Mouse (Mus musculus) forebrain, embryonic 12.5 days (tissue): ENCODE measurements at regions not wholly inside any gene's neighbourhood (a gene's known extent, or its start where the extent isn't known, plus 50 kb on each side); places are given as distances from the start of the nearest gene placed in this dataset.

Source experiments
- ATAC-seq: fragments of 200-750 bp; cut with Nextera tagmentation; 2 replicates; pipeline ENCODE4 v1.8.0; 2017; ENCODE audit warnings: moderate TSS enrichment; ENCODE audit not compliant: low FRiP score
- H3K27ac ChIP-seq: fragments of 300-500 bp; sonication (generic); 2 replicates; pipeline ENCODE4 v1.5.1; 2016; ENCODE audit warnings: mild to moderate bottlenecking
- H3K27me3 ChIP-seq: fragments of 300-500 bp; sonication (generic); 2 replicates; pipeline ENCODE4 v1.6.1; 2016; ENCODE audit warnings: mild to moderate bottlenecking
- H3K36me3 ChIP-seq: fragments of 300-500 bp; sonication (generic); replicated peaks from 2 replicates; pipeline ENCODE4 v1.6.1; 2016; ENCODE audit warnings: mild to moderate bottlenecking
- H3K4me1 ChIP-seq: fragments of 300-500 bp; sonication (generic); 2 replicates; pipeline ENCODE4 v1.6.1; 2016
- H3K4me2 ChIP-seq: fragments of 300-500 bp; sonication (generic); 2 replicates; pipeline ENCODE4 v1.6.1; 2016; ENCODE audit warnings: mild to moderate bottlenecking, moderate library complexity
- H3K4me3 ChIP-seq: fragments of 300-500 bp; sonication (generic); replicated peaks from 2 replicates; pipeline ENCODE4 v1.5.1; 2016; ENCODE audit warnings: mild to moderate bottlenecking
- H3K9ac ChIP-seq: fragments of 300-500 bp; sonication (generic); 2 replicates; pipeline ENCODE4 v1.6.1; 2016; ENCODE audit warnings: mild to moderate bottlenecking
- H3K9me3 ChIP-seq: fragments of 300-500 bp; sonication (generic); 2 replicates; pipeline ENCODE4 v1.6.1; 2016
- WGBS: fragments of 180-500 bp; shearing (Covaris S2); methylation state at CpG from one replicate; pipeline ENCODE4 v1.1.7; 2016; 5-methylcytosine and 5-hydroxymethylcytosine counted together

- ATAC-seq, result no peak
- Histone ChIP-seq H3K4me3 (no peak overlapping the region), H3K9ac (no peak overlapping the region), H3K9me3 (no peaks in the 10 kb centered on the region), H3K36me3 (no peaks in the 10 kb centered on the region), H3K4me2 (no peak overlapping the region), H3K27me3 (no peaks in the 10 kb centered on the region), H3K4me1 (no peaks in the 10 kb centered on the region), H3K27ac (no peak overlapping the region; the same call in 1 of the 2 replicates)
- WGBS, result 69% methylated on average over 4 of the region's 4 CpGs
Measured at GRCm38 (mm10) chr6:93272206-93272605, 328.9 kb upstream of the Adamts9 start.

- Histone ChIP-seq H3K36me3 (no peaks in the 10 kb centered on the region), H3K9me3 (no peaks in the 10 kb centered on the region), H3K4me1 (no peaks in the 10 kb centered on the region), H3K4me2 (no peak overlapping the region), H3K9ac (no peak overlapping the region), H3K4me3 (no peak overlapping the region), H3K27me3 (no peaks in the 10 kb centered on the region), H3K27ac (no peak overlapping the region)
- 85% methylated on average over 5 of the region's 5 CpGs for WGBS
- ATAC-seq, result no peak
Measured at GRCm38 (mm10) chr6:93266826-93267225, 323.5 kb upstream of the Adamts9 start.

GRCm38 (mm10) chr6:93265164-93265563, 321.9 kb upstream of the Adamts9 start:
- H3K4me1 ChIP-seq, result no peaks in the 10 kb centered on the region
- no peak overlapping the region for H3K4me3 ChIP-seq
- no peak for ATAC-seq
- no peak overlapping the region for H3K4me2 ChIP-seq
- H3K27ac ChIP-seq, result no peak overlapping the region
- H3K36me3 ChIP-seq, result no peaks in the 10 kb centered on the region
- WGBS, result 94% methylated on average over 2 of the region's 2 CpGs
- no peaks in the 10 kb centered on the region for H3K27me3 ChIP-seq
- no peak overlapping the region for H3K9ac ChIP-seq
- H3K9me3 ChIP-seq, result no peaks in the 10 kb centered on the region

- no peaks in the 10 kb centered on the region for H3K27me3 ChIP-seq
- H3K27ac ChIP-seq, result no peak overlapping the region
- H3K9ac ChIP-seq, result no peak overlapping the region
- H3K9me3 ChIP-seq, result no peaks in the 10 kb centered on the region
- 91% methylated on average over 4 of the region's 4 CpGs for WGBS
- no peak overlapping the region for H3K4me3 ChIP-seq
- ATAC-seq, result no peak
- 0 out of 2 replicates have a peak, but pooled peaks cover 3% of the 10 kb centered on the region for H3K4me1 ChIP-seq
- no peak overlapping the region for H3K4me2 ChIP-seq
- H3K36me3 ChIP-seq, result no peaks in the 10 kb centered on the region
Measured at GRCm38 (mm10) chr6:93260827-93261226, 317.5 kb upstream of the Adamts9 start.

- Histone ChIP-seq H3K4me2 (no peak overlapping the region), H3K9ac (no peak overlapping the region), H3K27ac (no peak overlapping the region), H3K4me1 (0 out of 2 replicates have a peak, but pooled peaks cover 3% of the 10 kb centered on the region), H3K4me3 (no peak overlapping the region), H3K27me3 (no peaks in the 10 kb centered on the region), H3K9me3 (no peaks in the 10 kb centered on the region), H3K36me3 (no peaks in the 10 kb centered on the region)
- ATAC-seq, result no peak
- 84% methylated on average over 5 of the region's 5 CpGs for WGBS
Measured at GRCm38 (mm10) chr6:93257130-93257841, 314.0 kb upstream of the Adamts9 start.

GRCm38 (mm10) chr6:93253746-93254145, 310.5 kb upstream of the Adamts9 start:
- 0 out of 2 replicates have a peak, but pooled peaks cover 3% of the 10 kb centered on the region for H3K4me1 ChIP-seq
- no peak overlapping the region for H3K4me3 ChIP-seq
- ATAC-seq, result no peak
- H3K27ac ChIP-seq, result no peak overlapping the region
- no peaks in the 10 kb centered on the region for H3K9me3 ChIP-seq
- no peaks in the 10 kb centered on the region for H3K27me3 ChIP-seq
- WGBS, result 78% methylated on average over 7 of the region's 7 CpGs
- H3K4me2 ChIP-seq, result no peak overlapping the region
- no peak overlapping the region for H3K9ac ChIP-seq
- H3K36me3 ChIP-seq, result no peaks in the 10 kb centered on the region

- Histone ChIP-seq H3K9me3 (no peaks in the 10 kb centered on the region), H3K36me3 (no peaks in the 10 kb centered on the region), H3K4me2 (no peak overlapping the region), H3K4me3 (no peak overlapping the region), H3K27ac (no peak overlapping the region), H3K9ac (no peak overlapping the region), H3K27me3 (no peaks in the 10 kb centered on the region), H3K4me1 (no peaks in the 10 kb centered on the region)
- ATAC-seq, result no peak
- WGBS, result 93% methylated on average over 4 of the region's 4 CpGs
Measured at GRCm38 (mm10) chr6:93248973-93249372, 305.7 kb upstream of the Adamts9 start.

- Histone ChIP-seq H3K9ac (no peak overlapping the region), H3K27ac (no peak overlapping the region), H3K4me3 (no peak overlapping the region), H3K4me1 (no peaks in the 10 kb centered on the region), H3K27me3 (no peaks in the 10 kb centered on the region), H3K9me3 (no peaks in the 10 kb centered on the region; the same call in 1 of the 2 replicates), H3K36me3 (no peaks in the 10 kb centered on the region), H3K4me2 (no peak overlapping the region)
- ATAC-seq, result no peak
- WGBS, result 84% methylated on average over 6 of the region's 6 CpGs
Measured at GRCm38 (mm10) chr6:93246498-93247242, 303.4 kb upstream of the Adamts9 start.

GRCm38 (mm10) chr6:93235550-93235949, 292.3 kb upstream of the Adamts9 start:
- 77% methylated on average over 5 of the region's 5 CpGs for WGBS
- ATAC-seq, result no peak
- no peak overlapping the region for H3K9ac ChIP-seq
- no peak overlapping the region for H3K4me3 ChIP-seq
- no peaks in the 10 kb centered on the region for H3K27me3 ChIP-seq
- H3K9me3 ChIP-seq, result no peaks in the 10 kb centered on the region
- H3K36me3 ChIP-seq, result no peaks in the 10 kb centered on the region
- H3K4me2 ChIP-seq, result no peak overlapping the region
- H3K4me1 ChIP-seq, result peaks cover 6% of the 10 kb centered on the region; the same call in 1 of the 2 replicates
- no peak overlapping the region for H3K27ac ChIP-seq

GRCm38 (mm10) chr6:93232636-93233035, 289.3 kb upstream of the Adamts9 start:
- Histone ChIP-seq H3K9me3 (no peaks in the 10 kb centered on the region), H3K36me3 (no peaks in the 10 kb centered on the region), H3K4me1 (peaks cover 6% of the 10 kb centered on the region; the same call in 1 of the 2 replicates), H3K4me2 (no peak overlapping the region), H3K9ac (no peak overlapping the region), H3K4me3 (no peak overlapping the region), H3K27ac (no peak overlapping the region), H3K27me3 (no peaks in the 10 kb centered on the region)
- no peak for ATAC-seq
- 86% methylated on average over 9 of the region's 9 CpGs for WGBS

- Histone ChIP-seq H3K4me1 (no peaks in the 10 kb centered on the region), H3K36me3 (no peaks in the 10 kb centered on the region), H3K9me3 (no peaks in the 10 kb centered on the region), H3K4me2 (no peak overlapping the region), H3K4me3 (no peak overlapping the region), H3K27ac (no peak overlapping the region), H3K27me3 (no peaks in the 10 kb centered on the region), H3K9ac (no peak overlapping the region)
- 58% methylated on average over 5 of the region's 5 CpGs for WGBS
- ATAC-seq, result no peak
Measured at GRCm38 (mm10) chr6:93230450-93230849, 287.2 kb upstream of the Adamts9 start.

- no peak overlapping the region for H3K9ac ChIP-seq
- H3K36me3 ChIP-seq, result no peaks in the 10 kb centered on the region
- 88% methylated on average over 2 of the region's 2 CpGs for WGBS
- H3K27ac ChIP-seq, result no peak overlapping the region
- H3K4me1 ChIP-seq, result peaks cover 5% of the 10 kb centered on the region
- no peak overlapping the region for H3K4me3 ChIP-seq
- no peak overlapping the region for H3K4me2 ChIP-seq
- no peaks in the 10 kb centered on the region for H3K9me3 ChIP-seq
- no peaks in the 10 kb centered on the region; the same call in 1 of the 2 replicates for H3K27me3 ChIP-seq
- ATAC-seq, result no peak
Measured at GRCm38 (mm10) chr6:93229320-93229719, 286.0 kb upstream of the Adamts9 start.
